Mouse (Mus musculus) gastrocnemius, postnatal 25 days (tissue): ENCODE data around the gene Cldn12. TPM values are rescaled to one million over a fixed set of nuclear protein-coding genes. Genes with fewer than 3 reads are reported as not detected.

Experiments
- DNase-seq: peaks from one replicate; pipeline ENCODE4 v3.0.0; 2022
- total RNA-seq, 2 experiments: library from RNA; stranded (reverse); gene quantifications; 1 replicate in 1 of 2; 2 replicates in 1 of 2; pipeline ENCODE4 v1.2.3; 2021

Cldn12 gene
- total RNA-seq, 2 experiments from 2014 or later = 12.6 to 13.5 TPM

- no peak for DNase-seq
Observed at GRCm38 (mm10) chr5:5494269-5495005, 20.3 kb downstream of the Cldn12 start.

GRCm38 (mm10) chr5:5492163-5492562, 22.6 kb downstream of the Cldn12 start:
- no peak for DNase-seq

DNA sequence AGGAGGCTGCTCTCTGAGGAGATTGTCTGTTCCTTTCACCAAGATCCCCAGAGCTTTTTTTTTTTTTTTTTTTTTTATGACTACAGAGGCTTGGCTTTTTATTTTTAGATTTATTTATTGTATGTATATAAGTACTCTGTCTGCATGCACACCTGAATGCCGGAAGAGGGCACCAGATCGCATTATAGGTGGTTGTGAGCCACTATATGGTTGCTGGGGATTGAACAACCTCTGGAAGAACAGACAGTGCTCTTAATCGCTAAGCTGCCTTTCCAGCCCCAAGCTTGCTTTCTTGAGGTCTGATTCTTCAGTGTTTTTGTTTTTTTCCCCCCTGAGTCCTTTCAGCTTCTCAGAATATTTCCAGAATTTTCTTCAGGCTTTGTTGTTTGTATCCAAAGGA, 28.7 kb downstream of the Cldn12 start:
- DNase-seq = no peak

GRCm38 (mm10) chr5:5483254-5483858, 31.4 kb downstream of the Cldn12 start:
- DNase-seq = no peak

DNA sequence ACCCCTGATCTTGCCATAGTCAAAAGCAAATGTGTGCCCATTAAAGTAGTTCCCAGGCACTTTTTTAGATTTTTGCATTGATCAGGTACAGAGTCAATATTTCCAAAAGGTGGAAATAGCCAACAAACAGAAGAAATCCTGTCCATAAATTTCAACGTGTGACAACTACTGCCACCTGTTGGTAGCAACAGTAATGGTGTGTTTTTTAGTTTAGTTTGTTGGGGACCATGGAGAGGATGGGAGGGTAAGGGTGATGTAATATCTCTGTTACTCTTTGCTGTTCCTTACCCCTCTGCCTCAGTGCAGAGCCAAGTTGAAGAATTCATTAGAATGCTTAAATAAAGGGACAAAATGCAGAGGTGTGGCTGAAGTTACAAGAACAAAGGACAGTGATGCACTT, 33.1 kb downstream of the Cldn12 start:
- DNase-seq = no peak

DNA sequence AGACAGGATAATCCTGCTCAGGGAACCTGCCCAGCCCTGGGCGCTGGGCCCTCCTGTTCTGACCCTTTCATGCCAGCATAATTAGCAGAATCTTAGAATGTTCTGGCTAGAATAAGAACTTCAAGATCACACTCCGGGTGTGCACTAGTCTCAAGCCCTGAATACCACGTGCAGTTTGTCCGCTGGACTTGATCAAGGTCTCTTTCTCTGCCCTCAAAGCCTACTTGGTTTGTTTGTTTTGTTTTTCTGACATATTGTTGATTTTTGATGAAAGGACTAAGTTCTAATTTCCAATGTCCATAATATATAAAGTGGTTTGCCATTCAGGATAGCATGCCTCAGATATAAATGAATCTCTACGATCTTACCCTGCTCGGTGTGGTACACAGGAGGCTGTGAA, 35.7 kb downstream of the Cldn12 start, which contains the start of gene 1700015F17Rik:
Gene 1700015F17Rik, minus strand, starts transcription at position 101 of the 400 bp plus-strand sequence.
- DNase-seq = no peak

DNA sequence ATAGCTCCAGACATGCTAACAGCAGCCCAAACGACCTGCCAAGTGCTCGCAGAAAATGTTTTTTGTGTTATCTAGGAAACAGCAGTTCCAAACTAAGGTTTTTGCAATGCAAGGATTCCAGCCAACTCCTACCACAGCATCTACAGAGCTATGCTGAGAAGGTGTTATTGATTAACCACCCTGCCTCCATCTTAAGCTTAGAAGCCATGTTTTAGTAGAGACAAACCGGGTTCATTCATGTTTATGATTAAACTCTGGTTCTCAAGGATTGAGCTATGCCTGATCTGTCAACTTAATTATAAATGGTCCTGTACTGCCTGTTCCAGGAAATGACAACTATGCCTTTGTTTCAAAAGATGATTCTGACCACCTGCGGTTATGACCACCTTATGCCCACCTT, 38.6 kb downstream of the Cldn12 start:
- no peak for DNase-seq

GRCm38 (mm10) chr5:5465256-5465655, 49.5 kb downstream of the Cldn12 start:
- no peak for DNase-seq

Other genes starting within 250 kb of the Cldn12 start
- 1 to 10 TPM; 5.4 to 5.5 TPM for gene Cdk14, start 94.6 kb downstream of the Cldn12 start, total RNA-seq
- gene 1700015F17Rik, start 35.8 kb downstream of the Cldn12 start, total RNA-seq = not detected
- gene Gtpbp10, start 44.6 kb upstream of the Cldn12 start, total RNA-seq = 1 to 10 TPM; 6.1 to 6.9 TPM
- not detected for gene Gm8773, start 58.8 kb upstream of the Cldn12 start, total RNA-seq
- 1 to 10 TPM in 1 of 2 experiments, not detected in 1; 1.0 TPM for gene Cfap69, start 149.3 kb upstream of the Cldn12 start, total RNA-seq
- gene Steap2, start 179.6 kb upstream of the Cldn12 start, total RNA-seq = under 1 TPM; 0.32 to 0.33 TPM
- gene Steap1, start 234.4 kb upstream of the Cldn12 start, total RNA-seq = not detected